Mouse (Mus musculus) spleen, postnatal 36 days (tissue): ENCODE data around the gene H3f3a.
"Not testable (repeated sequence)": the region's sequence is repeated elsewhere in the genome, so short reads cannot be mapped to it uniquely, and the experiment has no call there.

Source experiments
- DNase-seq, 2 experiments: peaks; one replicate each; pipeline ENCODE4 v3.0.0; 2022; ENCODE audit warnings: low spot score in 2 of 2, mixed read lengths in 1 of 2

H3f3a gene

DNA sequence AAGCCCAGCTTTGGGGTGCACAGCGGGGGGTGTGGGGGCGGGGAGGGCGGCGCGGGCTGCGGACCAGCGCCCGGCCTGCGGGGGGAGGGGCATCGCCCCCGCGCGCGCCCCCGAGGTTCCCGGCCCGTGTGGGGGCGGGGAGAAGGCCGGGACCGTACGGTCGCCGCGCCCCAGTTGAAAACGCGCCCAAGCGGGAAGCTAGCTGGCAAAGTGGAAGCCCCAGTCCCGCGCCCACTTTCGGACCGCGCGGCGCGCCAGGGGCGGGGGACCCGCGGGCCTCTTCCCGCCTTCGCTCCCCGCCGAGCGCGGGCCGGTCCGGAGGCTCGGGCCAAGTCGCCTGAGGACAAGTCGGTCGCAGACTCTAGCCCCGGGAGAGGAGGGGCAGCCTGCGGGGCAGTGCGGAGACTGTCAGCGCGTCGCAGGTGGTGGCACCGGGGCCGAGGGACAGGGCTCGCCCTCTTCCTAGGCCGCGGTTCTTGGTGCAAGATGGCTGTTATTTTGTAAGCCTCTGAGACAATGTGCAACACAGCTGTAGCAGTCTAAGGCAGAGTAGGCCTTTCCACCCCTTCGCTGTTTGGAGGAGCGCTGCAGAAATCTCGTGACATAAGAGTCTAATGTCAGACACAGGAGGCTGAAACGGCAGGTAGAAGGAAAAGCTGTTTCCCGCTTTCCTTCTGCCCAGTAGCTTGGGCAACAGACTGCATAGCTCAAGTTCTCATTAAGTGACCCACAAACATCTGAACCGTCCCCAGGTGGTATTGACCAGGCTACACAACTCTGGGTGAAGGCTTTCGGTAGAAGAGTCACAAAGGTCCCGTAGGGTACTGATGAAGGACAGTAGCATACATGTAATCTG is at the start of gene H3f3a:
Gene H3f3a (minus strand): TSS at position 59 of the 856 bp plus-strand sequence.
- DNase-seq = peak; percentile 88 to 91

- DNase-seq = no peak
Measured at GRCm38 (mm10) chr1:180860030-180860429, 46.3 kb upstream of the H3f3a start.

GRCm38 (mm10) chr1:180858763-180859162 is 45.0 kb upstream of the H3f3a start:
- DNase-seq = no peak

DNA sequence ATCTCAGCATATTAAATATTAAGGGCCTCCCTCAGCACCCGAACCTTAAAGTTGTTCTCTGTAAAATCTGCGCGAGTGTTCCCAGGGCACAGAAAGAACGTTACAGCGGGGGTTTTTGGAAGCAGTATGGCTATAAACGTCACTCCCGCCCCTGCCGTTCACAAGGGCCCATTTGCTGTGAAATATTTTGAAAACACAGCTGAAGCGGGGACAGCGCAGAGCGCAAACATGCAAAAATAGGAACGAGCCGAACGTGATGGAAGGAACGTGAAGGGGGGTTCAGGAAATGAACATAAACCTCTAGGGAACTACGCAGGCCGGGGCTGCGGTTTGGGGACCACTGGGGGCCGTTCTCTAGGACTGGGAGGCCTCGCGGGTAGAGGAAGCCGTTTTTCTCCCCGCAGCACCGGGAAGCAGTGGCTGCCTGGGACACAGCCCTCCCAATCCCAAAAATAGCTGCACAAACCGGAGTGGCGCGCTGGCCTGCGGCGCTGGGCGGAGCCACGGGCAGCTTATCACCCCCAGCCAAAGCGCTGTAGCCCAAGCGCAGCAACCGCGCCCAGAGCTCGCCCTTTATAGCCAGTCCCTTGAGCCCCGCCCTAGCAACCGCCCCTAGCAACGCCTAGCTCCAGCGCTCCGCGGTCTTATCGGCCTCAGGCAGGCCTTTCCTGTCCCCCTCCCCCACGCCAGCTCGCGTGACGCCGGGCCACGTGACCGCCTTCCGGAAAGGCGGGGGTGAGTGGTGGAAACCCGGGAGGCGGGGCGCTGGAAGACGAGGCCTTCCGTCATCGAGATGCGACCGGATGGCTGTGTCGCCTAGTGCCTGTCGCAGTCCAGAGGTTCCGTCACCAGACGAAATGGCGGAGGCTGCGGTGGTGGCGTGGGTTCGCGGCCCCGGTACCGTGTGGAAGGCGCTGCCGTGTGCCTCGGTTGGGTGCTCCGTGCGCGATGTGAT is 36.9 kb upstream of the H3f3a start, which contains the start of gene Sde2:
Gene Sde2 (plus strand): TSS at position 812 of the 955 bp plus-strand sequence.
- peak; percentile 100 for DNase-seq

- DNase-seq = peak in 1 of 2 experiments; percentile 18
Measured at GRCm38 (mm10) chr1:180849701-180850301, 36.1 kb upstream of the H3f3a start.

- peak; percentile 64 to 76 for DNase-seq
Measured at GRCm38 (mm10) chr1:180848511-180849241, 34.9 kb upstream of the H3f3a start.

DNA sequence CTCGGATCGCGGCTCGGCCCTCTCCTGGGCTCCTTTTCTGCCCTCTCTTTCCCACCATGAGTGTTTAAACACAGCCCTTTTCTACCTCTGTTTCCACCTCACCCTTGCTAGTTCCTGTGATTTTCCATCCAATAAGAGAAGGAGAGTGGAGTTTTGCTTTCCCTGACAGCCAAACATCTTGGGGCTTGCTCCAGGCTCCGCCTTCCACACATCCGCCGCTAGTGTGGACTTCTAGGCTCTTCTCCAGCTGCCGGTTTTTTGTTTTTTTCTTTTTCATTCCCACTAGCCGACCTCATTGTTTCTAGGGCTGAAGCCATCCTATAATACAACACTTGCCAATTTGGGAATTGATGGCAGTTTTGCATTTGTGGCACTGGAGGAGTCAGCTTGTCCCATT is 34.4 kb upstream of the H3f3a start:
- DNase-seq = peak; percentile 63 to 75

- no peak for DNase-seq
Measured at GRCm38 (mm10) chr1:180841561-180842300, 28.0 kb upstream of the H3f3a start.

GRCm38 (mm10) chr1:180839201-180839910 is 25.6 kb upstream of the H3f3a start:
- no peak for DNase-seq

DNA sequence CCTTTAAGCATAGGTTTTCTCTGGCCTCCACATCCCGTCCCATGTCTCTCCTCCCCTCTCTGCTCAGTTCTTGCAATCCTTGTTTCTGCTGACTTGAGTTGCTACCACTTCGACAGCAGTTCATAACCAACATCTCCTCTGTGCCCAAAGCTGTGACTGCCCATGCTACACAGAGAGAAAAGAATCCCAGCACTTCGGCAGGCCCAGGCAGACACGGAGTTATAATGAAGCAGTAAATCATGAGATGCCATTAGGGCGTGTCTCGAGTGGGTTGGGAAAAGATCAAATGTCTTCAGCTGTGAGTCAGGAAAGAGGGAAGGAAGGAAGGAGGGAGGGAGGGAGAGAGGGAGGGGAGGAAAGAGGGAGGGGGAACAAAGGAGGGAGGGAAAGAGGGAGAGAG is 24.3 kb upstream of the H3f3a start:
- DNase-seq = no peak

GRCm38 (mm10) chr1:180837186-180837585 is 23.4 kb upstream of the H3f3a start:
- DNase-seq = no peak

GRCm38 (mm10) chr1:180836467-180836866 is 22.7 kb upstream of the H3f3a start:
- DNase-seq = not testable (repeated sequence)

- DNase-seq = no peak
Measured at GRCm38 (mm10) chr1:180835273-180836015, 21.7 kb upstream of the H3f3a start.

GRCm38 (mm10) chr1:180830588-180831346 is 17.0 kb upstream of the H3f3a start:
- no peak for DNase-seq

- peak in 1 of 2 experiments; percentile 49 for DNase-seq
Measured at GRCm38 (mm10) chr1:180830175-180830574, 16.4 kb upstream of the H3f3a start.

DNA sequence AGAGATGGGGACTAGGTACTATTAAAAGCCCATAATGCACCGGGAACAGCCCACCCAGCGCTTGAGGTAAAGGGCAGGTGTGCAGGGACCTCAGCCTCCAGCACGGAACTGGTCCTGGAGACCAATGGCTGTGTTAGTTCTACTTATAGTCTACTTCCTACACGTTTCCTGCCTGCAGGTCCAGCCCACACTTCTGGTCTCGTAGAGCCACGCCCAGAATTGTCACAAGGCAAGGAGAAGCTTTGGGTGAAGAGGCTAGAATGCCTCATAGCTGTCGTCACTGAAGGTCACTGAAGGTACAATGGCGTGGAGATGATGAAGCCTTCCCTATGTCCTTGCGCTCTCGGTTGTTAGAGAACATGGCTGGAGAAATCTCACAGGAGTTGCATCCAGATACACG is 16.0 kb upstream of the H3f3a start:
- DNase-seq = peak; percentile 83 to 87

- peak; percentile 65 to 73 for DNase-seq
Measured at GRCm38 (mm10) chr1:180826634-180827033, 12.9 kb upstream of the H3f3a start.

DNA sequence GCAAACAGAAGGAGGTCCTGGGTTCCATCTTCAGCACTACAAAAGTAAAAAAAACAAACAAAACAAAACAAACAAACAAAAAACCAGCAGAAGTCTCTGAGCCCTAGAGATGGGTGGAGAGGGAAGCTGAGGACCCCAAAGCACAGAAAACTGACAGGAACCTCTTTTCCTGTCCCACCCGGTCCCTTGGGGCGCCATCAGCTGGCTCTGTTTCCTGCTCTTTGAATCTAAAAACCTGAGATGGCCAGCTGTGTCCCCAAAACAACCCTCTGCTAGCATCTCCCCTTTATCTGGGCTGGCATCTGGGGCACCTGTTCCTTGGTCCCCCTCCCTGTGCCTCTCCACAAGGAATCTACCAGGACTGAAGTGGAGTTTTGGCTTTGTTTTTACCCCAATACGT is 11.0 kb upstream of the H3f3a start:
- DNase-seq = peak; percentile 86 to 90
